Mouse (Mus musculus): ENCODE measurements around the gene Zc3h8.

The Zc3h8 gene

GRCm38 (mm10) chr2:128890661-128891335 is 53.1 kb downstream of the Zc3h8 start:
- peak; percentile 82 for DNase-seq (ENCODE audit: low read depth, low spot score)

- DNase-seq (ENCODE audit: low read depth, low spot score) = peak; percentile 41
Measured at GRCm38 (mm10) chr2:128887866-128888550, 55.9 kb downstream of the Zc3h8 start.

- no peak for DNase-seq (ENCODE audit: low read depth, low spot score)
Measured at GRCm38 (mm10) chr2:128885225-128885811, 58.6 kb downstream of the Zc3h8 start.

- DNase-seq (ENCODE audit: low read depth, low spot score) = peak; percentile 65
Measured at GRCm38 (mm10) chr2:128881236-128881635, 62.6 kb downstream of the Zc3h8 start.
